Mouse (Mus musculus) lung, postnatal 4 days (tissue): Measurements from ENCODE around the gene AC129217.1.

Experiments used
- DNase-seq, 2 experiments: peaks; one replicate each; pipeline ENCODE4 v3.0.0; 2021

The AC129217.1 gene

DNA sequence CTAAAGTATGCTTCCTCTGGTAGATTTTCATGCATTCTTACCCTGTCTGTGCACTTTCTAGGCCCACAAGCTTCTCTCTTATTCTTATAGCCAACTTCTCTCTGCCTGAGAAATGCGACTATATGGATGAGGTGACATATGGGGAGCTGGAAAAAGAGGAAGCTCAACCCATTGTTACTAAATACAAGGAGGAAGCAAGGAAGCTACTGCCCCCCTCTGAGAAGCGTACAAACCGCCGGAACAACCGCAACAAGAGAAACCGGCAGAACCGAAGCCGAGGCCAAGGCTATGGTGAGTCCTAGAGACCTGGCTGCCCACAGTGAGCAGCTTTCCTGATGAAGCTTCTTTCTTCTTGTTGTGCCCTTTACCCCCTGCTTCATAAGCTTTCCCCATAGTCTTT, at the start of gene AC129217.1:
AC129217.1 (plus strand) TSS at position 114 of the 400 bp plus-strand sequence.
- peak in 1 of 2 experiments; percentile 34 for DNase-seq

DNA sequence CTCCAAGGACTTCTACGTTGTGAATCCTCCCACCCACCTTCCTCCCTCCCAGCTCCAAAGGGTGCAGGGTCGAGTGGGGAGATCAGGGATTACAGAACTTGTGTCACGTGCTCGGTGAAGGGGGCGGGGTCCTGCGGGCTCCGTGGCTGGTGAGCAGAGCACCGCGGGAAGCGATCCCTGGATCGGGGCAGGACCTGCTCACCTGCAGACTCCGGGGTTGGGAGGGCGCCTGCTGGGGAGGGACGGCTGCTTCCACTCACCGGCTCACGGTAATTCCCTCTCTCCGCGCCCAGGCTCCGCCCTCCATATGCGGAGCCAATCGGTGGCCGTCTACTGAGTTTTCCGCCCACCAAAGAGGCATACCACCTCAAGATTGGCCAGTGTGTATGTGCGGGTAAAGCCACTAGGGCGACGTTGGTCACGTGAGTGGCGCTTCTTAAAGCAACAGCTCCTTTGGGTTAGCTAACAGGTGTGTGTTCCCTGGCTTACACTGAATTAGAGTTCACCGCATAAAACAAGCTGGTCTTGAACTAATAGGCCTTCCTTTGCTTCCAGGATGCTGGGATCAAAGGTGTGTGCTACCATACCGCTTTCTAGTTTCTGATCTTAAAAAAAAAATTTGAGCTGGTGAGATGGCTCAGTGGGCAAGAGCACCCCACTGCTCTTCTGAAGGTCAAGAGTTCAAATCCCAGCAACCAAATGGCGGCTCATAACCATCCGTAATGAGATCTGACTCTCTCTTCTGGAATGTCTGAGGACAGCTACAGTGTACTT, 43.4 kb upstream of the AC129217.1 start, which contains the start of gene Taf6l:
Taf6l (minus strand) TSS at position 410 of the 774 bp plus-strand sequence.
- DNase-seq: peak; percentile 92 to 95

DNA sequence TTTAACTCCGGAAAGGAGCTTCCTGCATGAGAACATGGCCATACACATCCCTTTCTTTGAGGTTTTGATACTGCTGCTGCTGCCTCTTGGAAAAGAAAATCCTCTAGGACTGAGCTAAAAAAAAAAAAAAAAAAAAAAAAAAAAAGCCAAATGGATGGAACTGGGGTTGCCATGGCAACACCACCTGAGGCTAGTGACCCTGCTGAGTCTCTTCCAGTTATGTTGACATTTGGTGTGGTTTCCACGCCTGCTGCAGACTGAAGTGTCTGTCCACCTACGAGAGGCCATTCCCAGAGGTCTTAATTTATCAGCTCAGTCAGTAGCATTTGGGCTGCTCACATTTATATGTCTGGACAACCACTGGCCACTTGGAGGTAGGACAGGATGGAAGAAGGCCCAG, 41.1 kb upstream of the AC129217.1 start:
- DNase-seq: no peak

DNA sequence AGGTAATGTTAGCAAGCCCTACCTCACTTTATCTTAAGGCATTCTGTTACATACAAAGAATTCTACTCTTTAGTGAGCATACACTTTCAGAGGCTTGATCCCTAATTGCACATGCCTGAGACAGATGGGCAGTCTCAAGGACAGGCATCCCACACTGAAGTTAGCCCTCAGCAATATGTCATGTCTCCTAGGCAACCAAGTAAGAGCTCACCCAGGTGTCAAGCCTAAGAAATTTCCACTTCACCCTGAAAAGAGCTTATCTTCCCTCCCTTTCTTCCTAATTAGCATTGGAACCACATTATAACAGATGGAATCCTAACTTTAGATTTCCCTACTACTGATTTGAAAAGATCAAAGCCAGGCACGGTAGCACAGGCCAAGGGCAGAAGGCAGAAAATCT, 40.4 kb upstream of the AC129217.1 start:
- DNase-seq: no peak

DNA sequence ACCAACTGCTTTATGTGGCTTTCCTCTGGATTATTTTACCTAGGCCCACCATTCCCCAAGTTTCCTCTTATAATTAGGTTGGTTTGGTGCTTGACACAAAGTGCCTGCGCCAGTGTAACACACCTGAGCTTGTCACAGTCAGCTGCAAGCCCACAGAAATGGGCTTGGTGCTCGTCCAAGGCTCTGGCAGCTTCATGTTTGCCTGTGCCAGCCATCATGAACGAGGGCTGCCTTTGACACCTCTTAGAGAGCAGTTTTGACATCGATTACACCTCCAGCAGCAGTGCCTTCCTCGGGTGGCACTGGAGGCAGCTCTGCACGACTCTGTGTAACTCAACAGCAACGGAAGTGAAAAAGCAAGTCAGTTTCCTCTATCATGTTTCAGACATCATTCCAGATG, 39.4 kb upstream of the AC129217.1 start:
- no peak for DNase-seq

DNA sequence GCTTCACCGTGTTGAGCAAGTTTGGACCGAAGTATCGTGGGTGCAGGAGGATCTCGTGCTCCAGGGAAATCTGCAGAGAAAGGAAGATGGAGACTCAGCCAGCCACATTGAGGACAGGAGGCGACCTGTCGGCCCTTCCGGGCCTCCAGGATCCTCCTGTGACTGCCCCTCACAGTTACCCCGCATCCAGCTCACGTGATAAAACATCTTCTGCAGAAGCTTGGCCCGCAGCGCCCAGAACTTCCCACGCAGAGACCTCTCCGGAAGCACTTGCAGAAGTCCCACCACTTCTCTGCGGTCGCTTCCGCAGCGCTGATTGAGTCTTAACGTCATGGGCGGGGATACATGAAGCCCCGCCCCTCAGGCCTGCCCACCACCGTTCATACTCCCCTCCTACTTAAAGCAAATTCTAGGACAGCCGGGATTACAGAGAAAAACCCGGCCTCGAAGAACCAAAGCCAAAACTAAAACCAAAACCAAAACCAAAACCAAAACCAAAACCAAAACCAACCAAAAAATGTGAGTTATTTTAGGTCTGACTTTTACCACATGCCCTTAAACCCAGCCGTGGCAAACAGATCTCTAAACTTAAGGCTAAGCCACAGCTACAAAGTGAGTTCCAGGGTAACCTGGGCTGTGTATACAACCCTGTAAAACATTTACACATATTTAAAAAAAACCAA, 31.2 kb upstream of the AC129217.1 start, which contains the start of gene Polr2g:
Polr2g (minus strand) TSS at position 314 of the 683 bp plus-strand sequence.
- peak; percentile 93 to 95 for DNase-seq

DNA sequence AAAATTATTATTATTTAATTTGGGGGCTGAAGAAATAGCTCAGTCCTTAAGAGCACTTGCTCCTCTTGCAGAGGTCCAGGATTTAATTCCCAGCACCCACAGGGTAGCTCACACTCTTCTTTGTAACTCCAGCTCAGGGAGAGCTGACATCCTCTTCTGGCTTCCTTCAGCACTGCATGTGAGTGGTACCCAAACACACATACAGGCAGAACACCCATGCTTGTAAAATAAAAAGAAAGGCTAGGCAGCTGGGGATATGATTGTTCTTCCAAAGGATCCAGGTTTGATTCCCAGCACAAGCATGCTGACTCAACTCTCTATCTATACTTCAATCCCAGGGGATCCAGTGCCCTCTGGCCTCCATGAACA, 30.6 kb upstream of the AC129217.1 start:
- DNase-seq: no peak

DNA sequence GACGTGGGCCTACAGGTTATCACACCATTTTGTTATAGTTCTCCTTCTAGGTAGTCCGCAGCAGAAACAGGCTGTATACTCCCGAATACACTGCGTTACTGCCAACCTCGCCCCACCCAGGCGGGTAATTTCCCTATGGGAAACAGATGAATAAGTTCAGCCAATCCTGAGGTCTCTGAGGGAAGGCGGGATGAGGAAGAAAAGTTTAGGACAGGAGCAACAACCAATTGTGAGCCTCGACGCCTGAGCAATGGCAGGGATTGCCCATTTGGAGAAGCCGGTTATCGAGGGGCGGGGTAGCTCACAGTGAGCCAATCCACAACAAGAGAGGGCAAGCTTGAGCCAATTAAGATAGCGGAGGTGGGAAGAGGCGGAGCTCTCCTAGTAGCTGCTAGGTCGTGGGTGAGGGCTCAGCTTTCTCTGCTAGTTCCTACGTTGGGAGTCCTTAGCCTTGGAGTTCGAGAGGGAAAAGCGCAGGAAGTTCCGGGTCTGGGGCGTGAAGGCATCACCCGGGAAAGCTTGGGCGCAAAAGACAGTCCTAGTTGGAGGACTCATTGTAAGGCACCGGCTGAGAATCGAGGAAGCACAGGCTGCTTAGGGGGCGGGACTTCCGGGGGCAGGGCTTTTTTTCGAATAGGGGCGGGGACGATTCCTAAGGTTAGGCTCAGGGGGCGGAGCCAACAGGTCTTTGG, 27.3 kb upstream of the AC129217.1 start, which contains the start of gene Zbtb3:
Zbtb3 (plus strand) TSS at position 426 of the 692 bp plus-strand sequence.
- peak; percentile 94 to 97 for DNase-seq

DNA sequence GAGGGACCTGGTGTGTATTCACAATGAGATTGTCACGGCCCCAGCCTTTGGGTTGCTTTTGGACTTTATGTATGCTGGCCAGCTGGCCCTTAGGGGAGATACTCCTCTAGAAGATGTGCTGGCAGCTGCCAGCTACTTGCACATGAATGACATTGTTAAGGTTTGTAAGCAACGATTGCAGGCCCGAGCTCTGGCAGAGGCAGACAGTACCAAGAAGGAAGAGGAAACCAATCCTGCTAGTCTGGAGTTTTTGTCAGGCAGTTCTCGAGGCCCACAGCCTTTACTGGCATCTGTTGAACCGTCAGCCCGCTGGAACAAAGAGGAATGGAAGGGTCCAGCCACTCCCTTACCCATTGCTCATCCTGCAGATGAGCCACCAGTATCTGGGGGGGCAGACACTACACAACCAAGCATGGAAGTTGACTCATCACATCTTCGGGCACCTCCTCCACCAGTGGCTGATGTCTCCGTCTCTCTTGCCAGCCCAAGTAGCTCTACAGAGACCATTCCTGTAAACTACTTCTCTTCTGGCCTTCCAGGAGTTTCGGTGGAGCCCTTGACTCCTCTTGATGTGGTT, 26.3 kb upstream of the AC129217.1 start:
- no peak for DNase-seq

DNA sequence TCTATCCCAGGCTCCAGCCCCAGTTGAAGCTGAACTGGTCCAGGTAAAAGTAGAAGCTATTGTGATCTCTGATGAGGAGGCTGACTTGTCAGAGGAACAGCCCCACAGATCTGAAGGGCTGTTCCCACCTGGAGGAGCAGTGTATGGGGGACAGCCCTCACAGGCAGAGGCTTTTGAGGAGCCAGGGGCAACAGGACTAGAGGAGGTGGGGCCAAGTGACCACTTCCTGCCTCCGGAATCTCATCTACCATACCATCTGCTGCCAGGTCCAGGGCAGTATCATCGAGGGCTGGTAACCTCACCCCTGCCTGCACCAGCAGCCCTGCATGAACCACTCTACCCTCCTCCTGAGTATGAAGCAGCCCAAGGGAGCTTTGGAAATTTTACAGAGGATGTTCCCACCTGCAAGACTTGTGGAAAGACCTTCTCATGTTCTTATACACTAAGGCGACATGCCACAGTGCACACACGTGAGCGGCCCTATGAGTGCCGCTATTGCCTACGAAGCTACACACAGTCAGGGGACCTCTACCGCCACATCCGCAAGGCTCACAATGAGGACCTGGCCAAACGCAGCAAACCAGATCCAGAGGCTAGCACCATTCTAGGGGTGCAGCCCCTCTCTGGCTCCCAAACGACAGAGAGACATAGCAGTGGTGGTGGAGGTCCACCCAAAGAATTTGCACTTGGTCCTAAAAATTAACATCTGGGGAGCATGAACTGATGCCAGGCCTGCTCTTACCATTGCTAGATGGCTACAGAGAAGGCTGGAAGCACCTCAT, 25.5 kb upstream of the AC129217.1 start:
- no peak for DNase-seq

DNA sequence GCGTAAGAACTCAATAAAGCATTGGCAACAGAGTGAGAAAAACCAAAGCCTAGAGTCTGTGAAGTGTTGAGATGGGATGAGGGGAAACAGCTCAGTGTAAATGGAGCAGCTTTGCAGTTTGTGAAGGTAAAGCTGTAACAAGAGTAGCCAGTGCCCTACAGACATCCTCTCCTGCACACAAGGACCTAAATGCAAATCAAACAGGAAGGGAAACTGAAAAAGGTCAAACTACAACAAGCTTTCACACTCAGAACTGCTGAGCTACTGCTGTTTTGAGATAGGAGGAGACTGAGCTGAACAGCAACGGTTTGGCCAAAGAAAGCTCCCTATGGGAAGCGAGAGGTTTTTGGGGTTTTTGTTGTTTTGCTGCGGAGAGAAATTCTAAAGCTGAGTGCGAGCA, 22.8 kb upstream of the AC129217.1 start:
- DNase-seq: no peak

DNA sequence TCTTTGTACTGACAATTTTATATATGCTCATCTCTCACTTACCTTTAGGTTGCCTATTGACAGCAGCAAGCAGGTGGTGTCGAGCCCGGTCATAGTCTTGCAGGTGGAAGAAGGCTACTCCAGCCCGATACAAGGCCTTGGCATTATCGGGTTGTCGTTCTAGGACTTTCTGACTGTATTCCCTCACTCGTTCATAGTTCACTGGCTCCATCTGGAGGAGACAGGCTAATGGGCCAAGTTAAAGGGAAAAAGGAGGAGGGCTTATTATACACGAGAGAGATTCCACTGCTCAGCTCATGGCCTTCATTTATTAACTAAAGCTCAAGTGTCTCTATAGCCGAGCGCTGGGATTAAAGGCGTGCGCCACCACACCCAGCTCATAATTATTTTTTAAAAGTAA, 13.8 kb upstream of the AC129217.1 start:
- DNase-seq: no peak

DNA sequence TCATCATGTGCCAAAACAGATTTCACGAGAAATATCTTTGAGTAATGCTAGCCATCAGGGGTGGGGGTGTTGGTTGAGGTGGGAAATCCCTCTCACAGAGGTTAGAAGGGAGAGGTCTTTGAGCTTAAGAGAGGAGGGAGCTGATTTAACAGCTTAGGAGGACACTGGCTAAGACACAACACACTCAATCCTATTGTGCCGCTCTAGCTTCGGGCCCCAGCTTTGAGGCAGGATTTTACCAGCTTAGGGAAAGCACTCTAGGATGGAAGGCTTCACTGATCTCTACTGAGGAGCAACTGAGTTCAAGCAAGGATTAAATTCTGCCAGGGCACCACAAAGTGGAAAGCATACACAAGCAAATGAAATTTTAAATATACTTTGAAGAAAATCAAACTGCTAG, 12.6 kb upstream of the AC129217.1 start:
- no peak for DNase-seq

DNA sequence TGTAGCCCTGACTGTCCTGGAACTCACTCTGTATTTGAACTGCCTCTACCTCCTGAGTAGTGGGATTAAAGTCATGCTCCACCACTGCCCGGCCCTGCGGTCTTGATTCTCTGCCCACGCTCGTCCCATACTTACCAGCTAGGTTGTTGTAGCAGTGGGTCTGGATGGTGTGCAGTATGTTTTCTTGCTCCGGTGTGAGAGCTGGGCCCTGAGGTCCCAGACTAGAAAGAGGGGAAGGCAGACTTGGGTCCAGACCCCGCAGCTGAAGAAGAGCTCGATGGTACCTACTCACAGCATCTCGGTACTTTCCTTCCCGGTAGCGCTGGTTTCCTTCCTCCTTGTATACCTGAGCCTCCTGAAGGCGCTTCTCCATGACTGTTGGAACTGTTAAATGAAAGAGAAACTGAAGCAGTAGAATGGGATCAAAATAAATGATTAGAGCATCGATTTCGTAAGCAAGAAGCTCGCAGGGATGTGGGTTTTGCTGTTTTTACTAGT, 11.2 kb upstream of the AC129217.1 start:
- DNase-seq: no peak

DNA sequence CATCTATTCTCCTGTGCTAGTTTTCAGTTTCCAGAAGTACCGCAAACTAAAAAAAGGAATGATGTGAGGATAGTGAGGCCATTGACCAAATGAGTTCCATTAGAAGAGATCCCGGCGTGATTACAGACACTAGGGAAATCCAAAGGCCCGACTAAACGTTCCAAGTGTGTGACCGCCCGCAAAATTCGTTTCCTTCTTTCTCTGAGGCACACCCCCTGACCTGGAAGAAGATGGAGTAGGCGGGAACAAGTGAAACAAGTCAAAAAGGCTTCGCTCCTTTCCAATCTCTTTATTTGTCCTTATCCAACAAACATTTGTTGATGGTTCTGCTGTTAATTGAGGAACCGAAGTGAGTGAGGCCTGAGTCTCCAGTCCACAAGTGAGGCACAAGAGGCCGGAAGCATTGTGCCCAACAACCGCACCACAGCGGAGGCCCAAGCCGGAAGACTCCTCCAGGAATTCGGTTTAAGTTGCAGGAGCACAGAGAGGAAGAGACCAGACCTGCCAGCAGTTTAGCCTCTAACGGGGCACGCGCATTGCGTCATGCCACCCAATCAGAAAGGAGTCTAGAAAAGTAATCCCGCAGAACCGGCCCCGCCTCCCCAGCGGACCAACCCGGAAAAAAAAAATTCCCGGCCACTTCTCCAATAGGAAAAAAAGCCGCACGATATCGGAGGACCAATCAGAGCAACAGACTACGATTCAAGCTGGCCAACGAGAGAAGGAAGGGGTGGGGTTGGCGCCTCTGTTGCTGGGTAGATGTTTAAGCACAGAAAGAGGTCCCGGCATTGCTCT, 10.6 kb upstream of the AC129217.1 start, which contains the start of gene Ttc9c:
Ttc9c (minus strand) TSS at position 533 of the 795 bp plus-strand sequence.
- peak; percentile 97 to 99 for DNase-seq

DNA sequence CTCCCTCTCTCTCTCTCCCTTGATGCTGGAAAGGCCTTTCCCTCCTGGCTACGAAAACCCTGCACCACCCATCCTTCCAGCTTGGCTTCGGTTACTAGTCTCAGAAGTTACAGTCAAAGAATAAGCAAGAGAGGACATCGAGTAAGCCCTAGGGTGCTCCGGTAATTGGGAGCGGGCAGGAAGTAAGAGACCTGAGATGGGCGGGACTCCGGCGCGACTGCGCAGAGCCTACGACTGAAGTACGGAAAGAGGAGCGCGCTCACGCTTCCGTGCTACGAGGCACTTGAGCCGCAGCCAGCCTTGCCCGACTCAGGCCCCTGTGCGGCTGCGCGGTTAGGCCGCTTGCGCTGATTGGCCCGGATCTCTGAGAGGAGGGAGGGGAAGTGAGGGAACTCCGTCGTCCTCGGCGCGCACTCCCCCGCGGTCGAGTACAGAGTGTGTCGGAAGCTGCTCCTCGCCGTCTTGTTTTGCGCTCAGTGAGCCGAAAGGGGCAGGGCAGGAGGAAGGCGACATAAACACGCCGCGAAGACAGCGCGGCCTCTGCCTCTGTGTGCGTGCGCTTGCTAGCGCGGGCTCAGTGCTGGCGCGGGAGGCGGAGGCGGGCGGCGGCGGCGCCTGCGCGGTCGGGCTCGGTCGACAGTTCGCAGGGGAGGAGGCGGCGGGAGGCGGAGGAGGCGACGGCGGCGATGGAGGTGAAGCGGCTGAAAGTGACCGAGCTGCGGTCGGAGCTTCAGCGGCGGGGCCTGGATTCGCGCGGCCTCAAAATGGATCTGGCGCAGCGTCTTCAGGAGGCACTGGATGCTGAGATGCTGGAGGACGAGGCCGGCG, 9.8 kb upstream of the AC129217.1 start, which contains the start of gene Hnrnpul2:
Hnrnpul2 (plus strand) TSS at position 415 of the 828 bp plus-strand sequence.
- peak; percentile 98 to 100 for DNase-seq

DNA sequence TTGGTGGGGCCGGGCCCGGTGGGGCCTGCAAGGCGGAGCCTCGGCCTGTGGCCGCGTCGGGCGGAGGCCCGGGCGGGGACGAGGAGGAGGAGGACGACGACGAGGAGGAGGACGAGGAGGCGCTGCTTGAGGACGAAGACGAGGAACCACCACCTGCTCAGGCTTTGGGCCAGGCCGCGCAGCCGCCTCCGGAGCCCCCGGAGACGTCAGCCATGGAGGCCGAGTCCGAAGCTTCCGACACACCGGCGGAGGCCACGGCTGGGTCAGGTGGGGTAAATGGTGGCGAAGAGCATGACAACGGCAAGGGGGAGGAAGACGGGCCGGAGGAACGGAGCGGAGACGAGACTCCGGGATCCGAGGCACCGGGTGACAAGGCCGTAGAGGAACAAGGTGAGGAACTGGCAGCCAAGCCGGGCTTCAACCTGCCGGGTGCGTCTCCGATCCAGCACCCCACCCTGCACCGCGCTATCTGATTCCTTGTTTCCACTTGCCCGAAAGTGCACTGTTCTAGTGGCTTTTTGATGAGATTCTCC, 9.1 kb upstream of the AC129217.1 start:
- DNase-seq: no peak

DNA sequence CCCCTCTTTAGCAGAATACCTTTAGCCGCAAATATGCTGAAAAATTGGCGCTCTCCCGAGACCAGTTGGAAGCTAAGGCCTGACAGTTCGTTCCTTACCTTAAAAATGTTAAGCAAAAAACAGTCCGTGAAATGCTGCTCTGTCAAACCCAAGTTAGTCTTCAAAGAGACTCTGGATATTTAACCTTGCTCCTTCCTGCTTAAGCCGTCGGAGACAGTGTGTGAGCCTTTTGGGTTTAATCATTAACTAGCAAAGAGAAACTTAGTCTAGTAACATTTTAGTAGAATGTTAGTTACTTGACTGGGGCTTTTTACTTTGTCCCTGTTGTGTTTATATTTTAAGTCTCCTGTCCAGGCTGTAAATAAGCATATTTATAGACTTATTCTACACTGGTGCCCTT, 8.4 kb upstream of the AC129217.1 start:
- no peak for DNase-seq

DNA sequence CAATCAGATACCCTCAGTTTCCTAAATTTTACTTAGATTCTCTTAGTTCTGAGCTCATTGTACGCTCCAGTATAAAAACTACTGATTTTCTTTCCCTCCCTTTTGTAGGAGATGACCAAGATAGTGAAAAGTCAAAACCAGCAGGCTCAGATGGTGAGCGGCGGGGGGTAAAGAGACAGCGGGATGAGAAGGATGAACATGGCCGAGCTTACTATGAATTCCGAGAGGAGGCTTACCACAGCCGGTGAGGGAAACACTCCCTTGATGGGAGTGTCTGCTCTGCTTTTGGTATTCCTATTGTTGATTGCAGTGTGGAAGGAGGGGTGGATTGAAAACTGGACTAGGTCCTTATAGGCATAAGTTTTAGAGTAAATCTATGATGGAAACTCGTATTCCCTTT, 6.9 kb upstream of the AC129217.1 start:
- no peak for DNase-seq

DNA sequence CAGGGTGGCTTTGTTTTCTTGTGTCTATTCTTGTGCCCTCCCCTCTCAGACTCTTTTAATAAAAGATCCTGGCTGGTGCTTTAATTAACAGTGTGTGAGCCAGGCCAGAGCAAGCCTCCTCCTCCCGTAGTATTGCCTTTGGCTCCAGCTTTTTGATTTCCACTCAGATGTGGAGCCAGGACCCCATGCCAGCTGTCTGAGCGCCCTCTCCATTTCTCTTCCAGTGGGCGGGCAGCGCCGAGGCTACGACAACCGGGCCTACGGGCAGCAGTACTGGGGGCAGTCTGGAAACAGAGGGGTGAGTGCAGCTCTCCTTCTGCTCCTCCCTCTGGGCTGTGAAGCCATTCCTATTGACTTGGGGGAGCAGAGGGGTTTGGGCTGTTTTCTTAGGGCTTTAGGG, 1.1 kb downstream of the AC129217.1 start:
- no peak for DNase-seq
